Mouse (Mus musculus) liver, postnatal 0 days (tissue): ENCODE results near the gene Ttc7. TPM values are rescaled to one million over a fixed set of nuclear protein-coding genes. Genes with fewer than 3 reads are reported as not detected.

Experiments
- ATAC-seq: fragments of 200-750 bp; cut with Nextera tagmentation; 2 replicates; pipeline ENCODE4 v1.8.0; 2017; ENCODE audit warnings: mild to moderate bottlenecking, moderate library complexity
- DNase-seq: peaks from one replicate; pipeline ENCODE4 v3.0.0-alpha.2; 2016
- H3K27ac ChIP-seq: fragments of 300-500 bp; sonication (generic); 2 replicates; pipeline ENCODE4 v1.5.1; 2014; ENCODE audit warnings: antibody characterized with exemption, moderate library complexity, mild to moderate bottlenecking, low read depth
- H3K27me3 ChIP-seq: fragments of 300-500 bp; sonication (generic); 2 replicates; pipeline ENCODE4 v1.6.1; 2014; ENCODE audit warnings: low read length, control low read depth, mixed read lengths; ENCODE audit not compliant: insufficient read depth
- H3K36me3 ChIP-seq: fragments of 300-500 bp; sonication (generic); replicated peaks from 2 replicates; pipeline ENCODE4 v1.6.1; 2014; ENCODE audit warnings: mild to moderate bottlenecking, control low read depth, low read length, moderate library complexity, mixed read lengths; ENCODE audit not compliant: insufficient read depth
- H3K4me1 ChIP-seq: fragments of 300-500 bp; sonication (generic); 2 replicates; pipeline ENCODE4 v1.6.1; 2014; ENCODE audit warnings: antibody characterized with exemption, mild to moderate bottlenecking, control low read depth; ENCODE audit not compliant: insufficient read depth
- H3K4me2 ChIP-seq: fragments of 300-500 bp; sonication (generic); 2 replicates; pipeline ENCODE4 v1.6.1; 2014; ENCODE audit warnings: low read depth, mild to moderate bottlenecking, low read length, moderate library complexity, mixed read lengths
- H3K4me3 ChIP-seq: fragments of 300-500 bp; sonication (generic); 2 replicates; pipeline ENCODE4 v1.5.1; 2014; ENCODE audit warnings: low read depth, low read length
- H3K9ac ChIP-seq: fragments of 300-500 bp; sonication (generic); replicated peaks from 2 replicates; pipeline ENCODE4 v1.6.1; 2014; ENCODE audit warnings: mild to moderate bottlenecking, moderate library complexity
- H3K9me3 ChIP-seq: fragments of 300-500 bp; sonication (generic); 2 replicates; pipeline ENCODE4 v1.6.1; 2016; ENCODE audit warnings: mild to moderate bottlenecking, control low read depth, low read length, mixed read lengths
- CTCF ChIP-seq: sonication (generic); IDR thresholded peaks from 2 replicates; pipeline ENCODE4 v1.5.1; 2016; ENCODE audit warnings: antibody characterized with exemption, low read depth
- EP300 ChIP-seq: IDR thresholded peaks from 2 replicates; pipeline ENCODE4 v1.6.1; 2016; ENCODE audit warnings: antibody characterized with exemption, low read depth, mild to moderate bottlenecking
- WGBS: fragments of 180-500 bp; shearing (Covaris S2); extraction: QIAGEN DNeasy Blood & Tissue Kit; methylation state at CpG from one replicate; pipeline ENCODE4 v1.1.7; 2014; ENCODE audit not compliant: insufficient replicate concordance; 5-methylcytosine and 5-hydroxymethylcytosine counted together
- polyA plus RNA-seq: library from polyadenylated mRNA; unstranded; fragments of >200 nt; fragmentation: Nextera tagmentation; extraction: Ambion mirVana; gene quantifications from 2 replicates; pipeline ENCODE4 v1.2.1, GENCODE M21; 2015

Gene Ttc7
- polyA plus RNA-seq, 1 experiment from 2014 or later = 12.1 TPM

GRCm38 (mm10) chr17:87336910-87337309, 54.2 kb downstream of the Ttc7 start:
- H3K4me1 ChIP-seq = no peaks in the 10 kb centered on the region
- no peak overlapping the region for H3K4me2 ChIP-seq
- H3K27ac ChIP-seq = no peak overlapping the region
- no peak for DNase-seq
- TF ChIP-seq CTCF = no peak
- TF ChIP-seq EP300 = no peak
- H3K4me3 ChIP-seq = no peak overlapping the region
- WGBS = 86% methylated on average over 12 of the region's 12 CpGs
- no peaks in the 10 kb centered on the region for H3K27me3 ChIP-seq
- H3K9me3 ChIP-seq = no peaks in the 10 kb centered on the region
- peaks cover 37% of the 10 kb centered on the region for H3K36me3 ChIP-seq
- no peak for ATAC-seq
- no peak overlapping the region for H3K9ac ChIP-seq

GRCm38 (mm10) chr17:87337683-87338082, 55.0 kb downstream of the Ttc7 start:
- ATAC-seq (no peak), DNase-seq (no peak)
- H3K9me3 ChIP-seq = no peaks in the 10 kb centered on the region
- H3K27ac ChIP-seq = no peak overlapping the region
- no peak overlapping the region for H3K4me2 ChIP-seq
- H3K27me3 ChIP-seq = no peaks in the 10 kb centered on the region
- no peak overlapping the region for H3K9ac ChIP-seq
- TF ChIP-seq EP300 (no peak), CTCF (no peak)
- 78% methylated on average over 7 of the region's 7 CpGs for WGBS
- no peak overlapping the region for H3K4me3 ChIP-seq
- peaks cover 38% of the 10 kb centered on the region for H3K36me3 ChIP-seq
- H3K4me1 ChIP-seq = no peaks in the 10 kb centered on the region

- H3K4me3 ChIP-seq = no peak overlapping the region
- no peak for DNase-seq
Measured at GRCm38 (mm10) chr17:87339122-87339521, 56.4 kb downstream of the Ttc7 start.

GRCm38 (mm10) chr17:87343060-87343703, 60.5 kb downstream of the Ttc7 start:
- no peak overlapping the region for H3K9ac ChIP-seq
- WGBS = 62% methylated on average over 8 of the region's 8 CpGs

More at GRCm38 (mm10) chr17:87339122-87339521, 56.4 kb downstream of the Ttc7 start:
- Histone ChIP-seq H3K27ac (no peak overlapping the region), H3K9ac (no peak overlapping the region), H3K27me3 (no peaks in the 10 kb centered on the region), H3K9me3 (no peaks in the 10 kb centered on the region), H3K36me3 (peaks cover 33% of the 10 kb centered on the region), H3K4me2 (no peak overlapping the region), H3K4me1 (no peaks in the 10 kb centered on the region)
- no peak for ATAC-seq
- WGBS = 75% methylated on average over 1 of the region's 1 CpGs
- no peak for TF ChIP-seq CTCF
- TF ChIP-seq EP300 = no peak

GRCm38 (mm10) chr17:87344441-87345251, 62.0 kb downstream of the Ttc7 start:
- H3K4me2 ChIP-seq = peak overlapping the region; percentile 1; the same call in 1 of the 2 replicates
- ATAC-seq (peak; percentile 33; the same call in 1 of the 2 replicates), DNase-seq (no peak)
- H3K9ac ChIP-seq = no peak overlapping the region
- H3K9me3 ChIP-seq = no peaks in the 10 kb centered on the region
- H3K36me3 ChIP-seq = peaks cover 31% of the 10 kb centered on the region
- no peaks in the 10 kb centered on the region for H3K27me3 ChIP-seq
- TF ChIP-seq EP300 = no peak
- no peak for TF ChIP-seq CTCF
- no peaks in the 10 kb centered on the region for H3K4me1 ChIP-seq
- no peak overlapping the region for H3K4me3 ChIP-seq
- WGBS = 32% methylated on average over 18 of the region's 18 CpGs
- no peak overlapping the region for H3K27ac ChIP-seq

More at GRCm38 (mm10) chr17:87343060-87343703, 60.5 kb downstream of the Ttc7 start:
- H3K9me3 ChIP-seq = no peaks in the 10 kb centered on the region
- DNase-seq (peak; percentile 45), ATAC-seq (peak; percentile 81)
- H3K27ac ChIP-seq = no peak overlapping the region
- H3K4me1 ChIP-seq = no peaks in the 10 kb centered on the region
- TF ChIP-seq CTCF = no peak
- H3K27me3 ChIP-seq = no peaks in the 10 kb centered on the region
- no peak overlapping the region for H3K4me2 ChIP-seq
- H3K36me3 ChIP-seq = peaks cover 36% of the 10 kb centered on the region
- H3K4me3 ChIP-seq = no peak overlapping the region

GRCm38 (mm10) chr17:87345252-87345593, 62.5 kb downstream of the Ttc7 start:
- 25% methylated on average over 4 of the region's 4 CpGs for WGBS
- H3K36me3 ChIP-seq = peaks cover 31% of the 10 kb centered on the region
- no peak for DNase-seq
- H3K4me2 ChIP-seq = no peak overlapping the region
- H3K9ac ChIP-seq = no peak overlapping the region
- no peak overlapping the region for H3K4me3 ChIP-seq
- H3K9me3 ChIP-seq = no peaks in the 10 kb centered on the region
- no peaks in the 10 kb centered on the region for H3K4me1 ChIP-seq
- TF ChIP-seq CTCF = no peak
- TF ChIP-seq EP300 = no peak
- no peak overlapping the region for H3K27ac ChIP-seq
- no peak for ATAC-seq
- H3K27me3 ChIP-seq = no peaks in the 10 kb centered on the region
